Mouse (Mus musculus) heart, embryonic 15.5 days (tissue): Measurements from ENCODE around the gene Ttc23. TPM values are rescaled to one million over a fixed set of nuclear protein-coding genes. Genes with fewer than 3 reads are reported as not detected.

Experiments used
- ATAC-seq: fragments of 200-750 bp; cut with Nextera tagmentation; replicated peaks from 2 replicates; pipeline ENCODE4 v1.8.0; 2017; ENCODE audit warnings: low read depth, moderate TSS enrichment; ENCODE audit not compliant: insufficient number of reproducible peaks, insufficient read depth, low FRiP score
- H3K27ac ChIP-seq: fragments of 300-500 bp; sonication (generic); 2 replicates; pipeline ENCODE4 v1.5.1; 2015; ENCODE audit warnings: mild to moderate bottlenecking, inconsistent platforms
- H3K27me3 ChIP-seq: fragments of 300-500 bp; sonication (generic); 2 replicates; pipeline ENCODE4 v1.6.1; 2015; ENCODE audit warnings: inconsistent platforms
- H3K36me3 ChIP-seq: fragments of 300-500 bp; sonication (generic); 2 replicates; pipeline ENCODE4 v1.6.1; 2015; ENCODE audit warnings: mild to moderate bottlenecking, inconsistent platforms
- H3K4me1 ChIP-seq: fragments of 300-500 bp; sonication (generic); replicated peaks from 2 replicates; pipeline ENCODE4 v1.6.1; 2015; ENCODE audit warnings: inconsistent platforms
- H3K4me2 ChIP-seq: fragments of 300-500 bp; sonication (generic); 2 replicates; pipeline ENCODE4 v1.6.1; 2015; ENCODE audit warnings: inconsistent platforms, mild to moderate bottlenecking, moderate library complexity
- H3K4me3 ChIP-seq: fragments of 300-500 bp; sonication (generic); 2 replicates; pipeline ENCODE4 v1.5.1; 2015; ENCODE audit warnings: mild to moderate bottlenecking, inconsistent platforms
- H3K9ac ChIP-seq: fragments of 300-500 bp; sonication (generic); 2 replicates; pipeline ENCODE4 v1.6.1; 2015; ENCODE audit warnings: mild to moderate bottlenecking, inconsistent platforms
- H3K9me3 ChIP-seq: fragments of 300-500 bp; sonication (generic); replicated peaks from 2 replicates; pipeline ENCODE4 v1.6.1; 2016; ENCODE audit warnings: inconsistent platforms
- WGBS: fragments of 180-500 bp; shearing (Covaris S2); methylation state at CpG from one replicate; pipeline ENCODE4 v1.1.7; 2015; ENCODE audit warnings: mixed read lengths; 5-methylcytosine and 5-hydroxymethylcytosine counted together
- polyA plus RNA-seq: library from polyadenylated mRNA; unstranded; fragments of >200 nt; fragmentation: Nextera tagmentation; extraction: Ambion mirVana; gene quantifications from 2 replicates; pipeline ENCODE4 v1.2.1, GENCODE M21; 2015

The Ttc23 gene
- polyA plus RNA-seq, 1 experiment from 2014 or later: 15.7 TPM

- peak within 1 kb of the TSS; percentile 84 for H3K9ac ChIP-seq
- H3K36me3 ChIP-seq: peaks cover 6% of the 10 kb centered on the region; the same call in 1 of the 2 replicates
- peaks cover 32% of the 10 kb centered on the region for H3K4me1 ChIP-seq
- H3K4me3 ChIP-seq: peak within 1 kb of the TSS; percentile 80
- no peaks in the 10 kb centered on the region for H3K9me3 ChIP-seq
- peak within 1 kb of the TSS; percentile 82 for H3K4me2 ChIP-seq
- ATAC-seq: peak; percentile 99
- H3K27ac ChIP-seq: peak within 1 kb of the TSS; percentile 83
- WGBS: under 1% methylated on average over 55 of the region's 55 CpGs
- H3K27me3 ChIP-seq: no peaks in the 10 kb centered on the region
These were observed 2.2 kb upstream of the Ttc23 start, which contains the start of gene Lrrc28 for GRCm38 (mm10) chr7:67644833-67645680. TSS of gene Lrrc28 (minus strand) at chr7:67645268.

- Histone ChIP-seq H3K9me3 (no peaks in the 10 kb centered on the region), H3K27ac (peak overlapping the region; percentile 83), H3K4me3 (peak overlapping the region; percentile 80), H3K27me3 (no peaks in the 10 kb centered on the region), H3K4me2 (peak overlapping the region; percentile 82), H3K9ac (peak overlapping the region; percentile 66), H3K4me1 (peaks cover 34% of the 10 kb centered on the region), H3K36me3 (peaks cover 2% of the 10 kb centered on the region; the same call in 1 of the 2 replicates)
- ATAC-seq: no peak
- under 1% methylated on average over 15 of the region's 15 CpGs for WGBS
These were observed 1.6 kb upstream of the Ttc23 start for GRCm38 (mm10) chr7:67645681-67646014.

DNA sequence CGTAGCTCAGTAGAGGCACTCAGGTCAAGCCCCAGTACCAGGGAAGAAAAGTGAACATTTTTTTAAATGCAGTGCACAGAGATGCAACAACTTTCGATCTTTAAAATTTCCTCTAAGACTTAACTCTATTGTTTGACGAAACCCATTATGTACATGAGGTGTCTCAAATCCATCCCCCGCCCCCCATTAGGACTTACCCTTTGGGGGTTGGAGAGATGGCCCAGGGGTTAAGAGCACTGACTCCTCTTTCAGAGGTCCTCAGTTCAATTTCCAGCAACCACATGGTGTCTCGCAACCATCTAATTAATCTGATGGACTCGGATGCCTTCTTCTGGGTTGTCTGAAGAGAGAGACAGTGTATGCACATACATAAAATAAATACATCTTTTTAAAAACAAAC, 1.1 kb upstream of the Ttc23 start:
- no peaks in the 10 kb centered on the region for H3K9me3 ChIP-seq
- H3K27ac ChIP-seq: peak overlapping the region; percentile 83
- H3K4me1 ChIP-seq: peaks cover 36% of the 10 kb centered on the region
- H3K4me2 ChIP-seq: peak overlapping the region; percentile 82
- no peak for ATAC-seq
- 10% methylated on average over 6 of the region's 6 CpGs for WGBS
- no peaks in the 10 kb centered on the region for H3K36me3 ChIP-seq
- H3K9ac ChIP-seq: peak overlapping the region; percentile 66
- H3K27me3 ChIP-seq: no peaks in the 10 kb centered on the region
- H3K4me3 ChIP-seq: peak overlapping the region; percentile 80

DNA sequence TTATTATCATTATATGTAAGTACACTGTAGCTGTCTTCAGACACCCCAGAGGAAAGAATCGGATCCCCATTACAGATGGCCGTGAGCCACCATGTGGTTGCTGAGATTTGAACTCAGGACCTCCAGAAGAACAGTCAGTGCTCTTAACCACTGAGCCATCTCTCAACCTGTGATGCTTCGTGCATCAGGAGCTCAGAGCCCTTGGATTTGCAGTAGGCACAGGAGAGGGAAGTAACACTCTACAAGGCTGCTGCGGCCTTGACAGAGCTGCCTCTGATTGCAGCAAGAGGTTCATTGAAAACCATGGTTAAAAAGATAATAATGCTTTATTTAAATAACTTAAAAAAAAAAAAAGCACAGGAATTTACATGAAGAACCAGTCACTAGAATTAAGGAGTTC, 1.2 kb downstream of the Ttc23 start:
- WGBS: 70% methylated on average over 4 of the region's 4 CpGs
- Histone ChIP-seq H3K9ac (no peak overlapping the region), H3K4me2 (peak overlapping the region; percentile 56), H3K4me3 (peak overlapping the region; percentile 22), H3K36me3 (no peaks in the 10 kb centered on the region), H3K4me1 (peaks cover 36% of the 10 kb centered on the region), H3K9me3 (no peaks in the 10 kb centered on the region), H3K27ac (no peak overlapping the region), H3K27me3 (no peaks in the 10 kb centered on the region)
- ATAC-seq: no peak

- Histone ChIP-seq H3K4me2 (no peak overlapping the region), H3K4me3 (no peak overlapping the region), H3K4me1 (peaks cover 21% of the 10 kb centered on the region), H3K9me3 (no peaks in the 10 kb centered on the region), H3K27me3 (no peaks in the 10 kb centered on the region), H3K9ac (no peak overlapping the region), H3K36me3 (no peaks in the 10 kb centered on the region), H3K27ac (no peak overlapping the region)
- 80% methylated on average over 5 of the region's 5 CpGs for WGBS
- ATAC-seq: no peak
These were observed 5.0 kb downstream of the Ttc23 start for GRCm38 (mm10) chr7:67652211-67652610.

DNA sequence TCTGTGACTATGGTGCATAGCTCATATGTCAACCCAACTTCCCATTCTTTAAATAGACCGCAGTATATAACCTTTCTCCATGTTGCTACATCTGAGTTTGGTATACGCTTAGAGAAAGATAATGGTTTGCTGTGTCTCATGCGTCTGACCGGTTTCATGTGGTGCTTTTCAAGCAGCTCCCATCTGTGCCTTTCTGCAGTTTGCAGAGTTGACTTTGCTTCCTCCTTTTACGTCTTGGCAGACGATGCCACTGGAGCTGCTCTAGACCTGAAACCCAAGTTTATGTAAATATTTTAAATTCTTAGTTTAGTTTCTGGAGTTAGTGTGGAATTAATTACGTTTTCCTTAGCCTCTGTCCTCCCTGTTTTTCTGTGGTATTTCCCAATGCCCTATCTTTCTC, 7.5 kb downstream of the Ttc23 start:
- Histone ChIP-seq H3K4me3 (no peak overlapping the region), H3K27ac (no peak overlapping the region), H3K4me2 (no peak overlapping the region), H3K27me3 (no peaks in the 10 kb centered on the region), H3K9ac (no peak overlapping the region), H3K9me3 (no peaks in the 10 kb centered on the region), H3K4me1 (peaks cover 7% of the 10 kb centered on the region), H3K36me3 (no peaks in the 10 kb centered on the region)
- ATAC-seq: no peak
- 80% methylated on average over 7 of the region's 7 CpGs for WGBS

DNA sequence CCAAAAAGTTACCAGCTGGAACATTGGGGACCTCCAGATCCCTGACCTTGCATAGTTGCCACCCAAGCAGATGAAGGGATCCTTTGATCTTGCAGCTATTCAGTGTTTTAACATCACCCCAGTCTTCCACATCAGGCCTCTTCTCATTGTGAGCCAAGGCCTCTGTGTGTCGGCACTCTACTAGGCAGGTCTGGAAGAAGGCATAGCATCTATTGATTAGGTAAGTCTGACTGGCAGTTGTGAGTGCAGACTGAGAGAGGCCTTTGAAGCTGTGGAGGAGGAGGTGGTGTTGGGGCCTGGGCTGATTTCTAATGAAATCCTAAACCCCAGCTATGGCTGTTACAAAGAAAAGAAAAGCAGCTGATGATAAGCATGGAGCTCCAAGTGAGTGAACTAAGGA, 8.0 kb downstream of the Ttc23 start:
- no peak for ATAC-seq
- Histone ChIP-seq H3K27ac (no peak overlapping the region), H3K4me2 (no peak overlapping the region), H3K36me3 (no peaks in the 10 kb centered on the region), H3K4me3 (no peak overlapping the region), H3K4me1 (peaks cover 2% of the 10 kb centered on the region; the same call in 1 of the 2 replicates), H3K27me3 (no peaks in the 10 kb centered on the region), H3K9ac (no peak overlapping the region), H3K9me3 (no peaks in the 10 kb centered on the region)
- WGBS: 37% methylated on average over 1 of the region's 1 CpGs

DNA sequence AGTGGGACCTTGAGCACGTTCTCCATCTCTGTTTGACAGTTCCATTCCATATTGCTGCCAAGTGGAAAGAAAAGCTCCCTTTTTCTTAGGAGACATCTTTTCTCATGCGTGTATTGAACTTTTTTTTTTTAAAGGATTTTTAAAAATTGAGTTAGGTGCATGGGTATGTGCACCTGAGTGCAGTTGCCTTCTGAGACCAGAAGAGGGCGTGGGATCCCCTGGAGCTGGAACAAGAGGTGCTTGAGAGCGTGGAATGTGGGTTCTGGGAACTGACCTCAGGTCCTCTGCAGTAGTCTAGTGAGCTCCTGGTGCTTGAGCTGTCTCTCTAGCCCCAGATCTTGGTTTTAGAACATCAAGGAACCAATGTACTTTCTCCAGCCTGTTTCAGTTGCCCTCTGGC, 10.9 kb downstream of the Ttc23 start:
- Histone ChIP-seq H3K4me1 (0 out of 2 replicates have a peak, but pooled peaks cover 2% of the 10 kb centered on the region), H3K27me3 (no peaks in the 10 kb centered on the region), H3K9ac (no peak overlapping the region), H3K4me3 (no peak overlapping the region), H3K4me2 (no peak overlapping the region), H3K27ac (no peak overlapping the region), H3K9me3 (no peaks in the 10 kb centered on the region), H3K36me3 (peaks cover 5% of the 10 kb centered on the region)
- 86% methylated on average over 4 of the region's 4 CpGs for WGBS
- ATAC-seq: no peak

DNA sequence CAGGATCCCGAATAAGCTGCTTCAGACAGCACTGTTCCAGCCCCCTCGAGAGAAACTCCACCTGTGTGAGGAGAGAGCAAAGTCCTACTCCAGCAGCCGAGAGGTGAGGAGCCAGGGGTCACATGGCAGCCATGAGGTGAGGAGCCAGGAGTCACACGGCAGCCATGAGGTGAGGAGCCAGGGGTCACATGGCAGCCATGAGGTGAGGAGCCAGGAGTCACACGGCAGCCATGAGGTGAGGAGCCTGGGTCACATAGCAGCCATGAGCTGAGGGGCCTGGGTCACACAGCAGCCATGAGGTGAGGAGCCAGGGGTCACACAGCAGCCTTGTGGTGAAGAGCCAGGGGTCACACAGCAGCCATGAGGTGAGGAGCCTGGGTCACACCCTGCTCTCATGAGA, 15.2 kb downstream of the Ttc23 start:
- no peaks in the 10 kb centered on the region for H3K27me3 ChIP-seq
- peaks cover 5% of the 10 kb centered on the region; the same call in 1 of the 2 replicates for H3K4me1 ChIP-seq
- H3K36me3 ChIP-seq: peaks cover 19% of the 10 kb centered on the region
- no peak overlapping the region for H3K27ac ChIP-seq
- WGBS: 55% methylated on average over 5 of the region's 5 CpGs
- no peak overlapping the region for H3K4me3 ChIP-seq
- no peak overlapping the region for H3K4me2 ChIP-seq
- no peak for ATAC-seq
- H3K9me3 ChIP-seq: no peaks in the 10 kb centered on the region
- no peak overlapping the region for H3K9ac ChIP-seq

DNA sequence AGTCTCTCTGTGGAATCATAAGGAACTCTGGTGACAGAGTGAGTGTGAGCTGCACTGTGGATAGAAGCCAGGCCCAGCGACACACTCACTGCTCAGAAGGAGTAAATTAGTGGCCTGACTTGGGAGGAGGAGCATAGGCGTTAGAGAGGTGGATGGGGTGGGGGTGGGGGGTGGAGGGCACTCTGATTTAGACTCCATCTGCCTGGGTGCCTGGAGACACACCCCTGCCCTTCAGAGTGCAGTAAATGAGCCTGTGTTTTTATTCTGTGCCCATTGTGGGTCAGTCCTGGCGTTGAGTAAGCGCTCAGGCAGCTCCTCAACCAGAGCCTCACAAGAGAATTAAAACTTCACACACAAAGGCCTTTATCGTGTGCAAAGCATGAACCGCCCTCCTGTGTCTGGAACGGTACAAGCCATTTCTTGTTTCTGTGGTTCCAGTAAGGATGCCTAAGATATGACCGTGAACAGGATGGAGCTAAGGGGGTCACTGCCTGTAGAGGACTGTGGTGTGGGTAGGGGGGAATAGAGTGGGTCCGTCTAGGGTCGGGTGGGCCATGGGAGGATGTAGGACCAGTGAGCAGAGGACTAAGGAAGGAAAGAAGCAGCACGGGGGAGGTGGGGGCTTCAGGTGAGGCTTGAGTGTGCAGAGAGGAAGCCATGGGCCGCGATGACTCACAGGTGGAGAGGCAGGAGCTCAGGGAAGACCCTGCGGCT, 16.9 kb downstream of the Ttc23 start:
- no peak overlapping the region for H3K9ac ChIP-seq
- no peaks in the 10 kb centered on the region for H3K27me3 ChIP-seq
- H3K4me1 ChIP-seq: peaks cover 5% of the 10 kb centered on the region; the same call in 1 of the 2 replicates
- H3K27ac ChIP-seq: no peak overlapping the region
- no peaks in the 10 kb centered on the region for H3K9me3 ChIP-seq
- H3K4me2 ChIP-seq: no peak overlapping the region
- no peak overlapping the region for H3K4me3 ChIP-seq
- ATAC-seq: no peak
- peaks cover 20% of the 10 kb centered on the region for H3K36me3 ChIP-seq
- 77% methylated on average over 14 of the region's 14 CpGs for WGBS

DNA sequence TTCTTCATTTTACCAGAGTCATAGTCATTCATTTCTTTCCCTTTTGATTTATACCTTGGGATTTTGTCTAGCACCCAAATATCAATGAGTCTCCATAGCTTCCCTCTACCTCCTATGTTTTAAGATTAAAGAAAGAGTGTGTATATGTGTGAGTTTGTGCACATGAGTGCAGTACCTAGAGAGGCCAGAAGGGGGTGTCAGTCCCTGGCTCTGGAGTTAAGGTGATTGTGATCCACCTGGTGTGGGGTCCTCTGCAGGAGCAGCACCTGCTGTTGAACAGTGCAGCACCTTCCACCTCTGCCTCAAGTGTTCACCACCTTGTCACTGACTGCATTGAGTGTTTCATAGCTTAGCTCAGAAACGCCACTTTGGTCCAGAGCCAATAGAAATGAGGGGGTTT, 23.8 kb downstream of the Ttc23 start:
- 94% methylated on average over 1 of the region's 1 CpGs for WGBS
- ATAC-seq: no peak
- Histone ChIP-seq H3K9ac (no peak overlapping the region), H3K27me3 (no peaks in the 10 kb centered on the region), H3K9me3 (no peaks in the 10 kb centered on the region; the same call in 1 of the 2 replicates), H3K4me1 (peaks cover 17% of the 10 kb centered on the region), H3K27ac (no peak overlapping the region), H3K36me3 (peaks cover 24% of the 10 kb centered on the region; the same call in 1 of the 2 replicates), H3K4me3 (no peak overlapping the region), H3K4me2 (no peak overlapping the region)
